Mouse (Mus musculus) forebrain, embryonic 12.5 days (tissue): ENCODE measurements at regions not wholly inside any gene's neighbourhood (a gene's known extent, or its start where the extent isn't known, plus 50 kb on each side); places are given as distances from the start of the nearest gene placed in this dataset.
A peak's percentile ranks its signal among the peaks of the same experiment; 100 is the strongest.
"Not testable (repeated sequence)": the region's sequence is repeated elsewhere in the genome, so short reads cannot be mapped to it uniquely, and the experiment has no call there.

Experiments
- ATAC-seq: fragments of 200-750 bp; cut with Nextera tagmentation; 2 replicates; pipeline ENCODE4 v1.8.0; 2017; ENCODE audit warnings: moderate TSS enrichment; ENCODE audit not compliant: low FRiP score
- H3K27ac ChIP-seq: fragments of 300-500 bp; sonication (generic); 2 replicates; pipeline ENCODE4 v1.5.1; 2016; ENCODE audit warnings: mild to moderate bottlenecking
- H3K27me3 ChIP-seq: fragments of 300-500 bp; sonication (generic); 2 replicates; pipeline ENCODE4 v1.6.1; 2016; ENCODE audit warnings: mild to moderate bottlenecking
- H3K36me3 ChIP-seq: fragments of 300-500 bp; sonication (generic); replicated peaks from 2 replicates; pipeline ENCODE4 v1.6.1; 2016; ENCODE audit warnings: mild to moderate bottlenecking
- H3K4me1 ChIP-seq: fragments of 300-500 bp; sonication (generic); 2 replicates; pipeline ENCODE4 v1.6.1; 2016
- H3K4me2 ChIP-seq: fragments of 300-500 bp; sonication (generic); 2 replicates; pipeline ENCODE4 v1.6.1; 2016; ENCODE audit warnings: mild to moderate bottlenecking, moderate library complexity
- H3K4me3 ChIP-seq: fragments of 300-500 bp; sonication (generic); replicated peaks from 2 replicates; pipeline ENCODE4 v1.5.1; 2016; ENCODE audit warnings: mild to moderate bottlenecking
- H3K9ac ChIP-seq: fragments of 300-500 bp; sonication (generic); 2 replicates; pipeline ENCODE4 v1.6.1; 2016; ENCODE audit warnings: mild to moderate bottlenecking
- H3K9me3 ChIP-seq: fragments of 300-500 bp; sonication (generic); 2 replicates; pipeline ENCODE4 v1.6.1; 2016
- WGBS: fragments of 180-500 bp; shearing (Covaris S2); methylation state at CpG from one replicate; pipeline ENCODE4 v1.1.7; 2016; 5-methylcytosine and 5-hydroxymethylcytosine counted together

DNA sequence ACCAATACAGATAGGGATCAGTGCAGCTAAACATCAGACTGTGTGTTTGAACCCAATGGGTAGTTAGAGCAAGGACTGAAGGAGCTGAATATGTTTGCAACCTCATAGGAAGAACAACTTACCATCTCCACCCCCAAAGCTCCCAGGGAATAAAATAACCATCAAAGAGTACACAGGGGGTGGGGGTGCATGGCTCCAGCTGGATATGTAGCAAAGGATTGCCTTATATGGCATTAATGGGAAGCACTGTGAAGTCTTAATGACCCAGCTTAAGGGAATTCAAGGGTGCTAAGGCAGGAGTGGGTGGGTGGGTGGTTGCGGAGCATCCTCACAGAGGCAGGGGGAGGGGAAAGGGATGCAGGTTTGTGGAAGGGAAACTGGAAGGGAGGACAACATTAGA is 404.0 kb upstream of the Gm12887 start:
- Histone ChIP-seq H3K9ac (no peak overlapping the region), H3K4me3 (no peak overlapping the region), H3K36me3 (no peaks in the 10 kb centered on the region; the same call in 1 of the 2 replicates), H3K9me3 (peaks cover 81% of the 10 kb centered on the region), H3K27me3 (no peaks in the 10 kb centered on the region), H3K27ac (no peak overlapping the region), H3K4me1 (no peaks in the 10 kb centered on the region), H3K4me2 (no peak overlapping the region)
- no peak for ATAC-seq
- WGBS = 90% methylated on average over 1 of the region's 1 CpGs

DNA sequence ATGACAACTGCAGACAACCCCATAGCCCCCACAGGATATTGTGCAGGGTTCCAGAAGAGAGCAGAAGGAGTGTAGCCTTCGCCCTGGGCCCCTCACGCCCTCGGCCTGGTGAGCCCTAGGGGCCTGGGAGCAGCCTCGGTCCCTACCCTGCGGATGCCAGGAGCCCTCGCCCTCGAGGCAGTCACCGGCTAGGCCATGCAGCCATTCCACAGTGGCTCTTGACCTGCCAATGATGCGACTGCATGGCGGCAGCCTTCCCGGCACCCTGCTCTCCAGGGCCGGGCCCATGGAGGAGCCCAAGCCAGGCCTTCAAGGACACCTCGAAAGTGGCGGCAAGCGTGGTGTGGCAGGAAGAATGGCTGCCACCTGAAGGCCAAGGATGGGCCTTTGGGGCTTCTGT is 401.0 kb upstream of the Gm12887 start:
- WGBS = 87% methylated on average over 15 of the region's 15 CpGs

DNA sequence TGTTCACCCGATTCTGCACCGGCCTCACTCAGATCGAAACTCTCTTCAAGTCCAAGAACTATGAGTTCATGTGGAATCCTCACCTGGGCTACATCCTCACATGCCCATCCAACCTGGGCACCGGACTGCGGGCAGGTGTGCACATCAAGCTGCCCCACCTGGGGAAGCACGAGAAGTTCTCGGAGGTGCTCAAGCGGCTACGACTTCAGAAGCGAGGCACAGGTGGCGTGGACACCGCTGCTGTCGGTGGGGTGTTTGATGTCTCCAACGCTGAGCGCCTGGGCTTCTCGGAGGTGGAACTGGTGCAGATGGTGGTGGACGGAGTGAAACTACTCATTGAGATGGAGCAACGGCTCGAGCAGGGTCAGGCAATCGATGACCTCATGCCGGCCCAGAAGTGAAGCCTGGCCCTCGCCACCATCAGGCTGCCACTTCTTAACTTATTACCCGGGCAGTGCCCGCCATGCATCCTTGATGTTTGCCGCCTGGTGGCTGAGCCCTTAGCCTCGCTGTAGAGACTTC is 387.1 kb upstream of the Gm12887 start:
- not testable (repeated sequence) for H3K4me3 ChIP-seq, H3K4me2 ChIP-seq, H3K36me3 ChIP-seq, H3K4me1 ChIP-seq, H3K27ac ChIP-seq, H3K27me3 ChIP-seq, H3K9ac ChIP-seq
- peaks cover 52% of the 10 kb centered on the region for H3K9me3 ChIP-seq
- WGBS = 94% methylated on average over 26 of the region's 26 CpGs
- peak; percentile 9; the same call in 1 of the 2 replicates for ATAC-seq

More for the DNA sequence above, 401.0 kb upstream of the Gm12887 start:
- no peak overlapping the region for H3K9ac ChIP-seq
- peaks cover 89% of the 10 kb centered on the region for H3K9me3 ChIP-seq
- no peaks in the 10 kb centered on the region for H3K27me3 ChIP-seq
- H3K4me1 ChIP-seq = no peaks in the 10 kb centered on the region
- no peak overlapping the region for H3K27ac ChIP-seq
- H3K36me3 ChIP-seq = no peaks in the 10 kb centered on the region; the same call in 1 of the 2 replicates
- H3K4me2 ChIP-seq = no peak overlapping the region
- no peak for ATAC-seq
- H3K4me3 ChIP-seq = no peak overlapping the region

DNA sequence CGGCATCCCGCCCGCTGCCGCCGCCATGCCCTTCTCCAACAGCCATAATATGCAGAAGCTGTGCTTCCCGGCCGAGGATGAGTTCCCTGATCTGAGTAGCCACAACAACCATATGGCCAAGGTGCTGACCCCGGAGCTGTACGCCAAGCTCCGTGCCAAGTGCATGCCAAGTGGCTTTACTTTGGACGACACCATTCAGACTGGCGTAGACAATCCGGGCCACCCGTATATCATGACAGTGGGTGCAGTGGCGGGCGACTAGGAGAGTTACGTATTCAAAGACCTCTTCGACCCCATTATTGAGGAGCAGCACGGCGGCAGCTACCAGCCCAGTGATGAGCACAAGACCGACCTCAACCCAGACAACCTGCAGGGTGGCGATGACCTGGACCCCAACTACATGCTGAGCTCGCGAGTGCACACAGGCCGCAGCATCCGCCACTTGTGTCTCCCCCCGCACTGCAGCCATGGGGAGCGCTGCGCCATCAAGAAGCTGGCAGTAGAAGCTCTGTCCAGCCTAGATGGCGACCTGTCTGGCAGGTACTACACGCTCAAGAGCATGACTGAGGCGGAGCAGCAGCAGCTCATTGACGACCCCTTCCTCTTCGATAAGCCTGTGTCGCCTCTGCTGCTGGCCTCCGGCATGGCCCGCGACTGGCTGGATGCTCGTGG is 386.4 kb upstream of the Gm12887 start:
- WGBS = 94% methylated on average over 39 of the region's 39 CpGs
- Histone ChIP-seq H3K27me3 (no peaks in the 10 kb centered on the region), H3K4me2 (no peak overlapping the region), H3K4me3 (no peak overlapping the region), H3K9me3 (peaks cover 53% of the 10 kb centered on the region), H3K27ac (no peak overlapping the region), H3K4me1 (no peaks in the 10 kb centered on the region), H3K36me3 (no peaks in the 10 kb centered on the region), H3K9ac (no peak overlapping the region)
- ATAC-seq = peak; percentile 23; the same call in 1 of the 2 replicates

- H3K4me2 ChIP-seq = no peak overlapping the region
- H3K27ac ChIP-seq = no peak overlapping the region
- H3K9me3 ChIP-seq = peaks cover 51% of the 10 kb centered on the region
- no peaks in the 10 kb centered on the region for H3K36me3 ChIP-seq
- H3K4me3 ChIP-seq = no peak overlapping the region
- WGBS = 81% methylated on average over 2 of the region's 2 CpGs
- no peaks in the 10 kb centered on the region for H3K27me3 ChIP-seq
- no peak for ATAC-seq
- no peak overlapping the region for H3K9ac ChIP-seq
- no peaks in the 10 kb centered on the region for H3K4me1 ChIP-seq
Measured at GRCm38 (mm10) chr4:121986741-121987140, 364.8 kb upstream of the Gm12887 start.

DNA sequence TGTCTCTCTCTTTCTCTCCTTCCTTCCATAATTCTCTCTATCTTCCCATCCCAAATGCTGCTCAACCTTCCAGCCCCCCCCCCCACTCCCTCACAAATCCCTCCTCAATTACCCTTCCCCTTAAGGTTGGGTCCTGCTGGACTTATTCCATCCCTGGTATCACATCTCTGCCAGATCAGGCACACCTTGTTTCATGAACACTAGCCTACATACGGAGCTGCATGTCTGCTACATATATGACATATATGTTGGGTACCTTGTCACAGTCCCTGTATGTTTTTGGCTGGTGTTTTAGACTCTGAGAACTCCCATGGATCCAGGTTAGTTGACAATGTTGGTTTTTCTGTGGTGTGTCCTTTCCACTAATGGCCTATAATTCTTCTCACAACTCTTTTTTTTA is 363.5 kb upstream of the Gm12887 start:
- Histone ChIP-seq H3K4me3 (no peak overlapping the region), H3K27ac (no peak overlapping the region), H3K36me3 (no peaks in the 10 kb centered on the region), H3K9ac (no peak overlapping the region), H3K27me3 (no peaks in the 10 kb centered on the region), H3K4me1 (no peaks in the 10 kb centered on the region), H3K9me3 (peaks cover 51% of the 10 kb centered on the region), H3K4me2 (no peak overlapping the region)
- WGBS = 74% methylated on average over 1 of the region's 1 CpGs
- ATAC-seq = no peak

DNA sequence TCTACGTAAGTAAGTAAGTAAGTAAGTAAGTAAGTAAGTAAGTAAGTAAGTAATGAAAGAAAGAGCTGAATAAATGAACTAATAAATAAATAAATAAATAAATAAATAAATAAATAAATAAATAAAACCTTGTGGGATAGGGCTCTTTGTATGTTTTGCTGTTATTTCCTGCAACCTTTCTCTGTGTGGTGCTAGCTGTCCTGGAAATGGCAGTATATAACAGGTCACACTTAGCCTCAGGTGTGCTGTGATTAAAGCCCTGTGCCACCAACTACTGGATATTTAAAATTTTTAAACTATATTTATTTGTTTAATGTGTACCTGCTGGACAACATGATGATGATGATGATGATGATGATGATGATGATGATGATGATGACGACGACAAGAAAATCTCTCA is 353.9 kb upstream of the Gm12887 start:
- H3K9me3 ChIP-seq = peaks cover 26% of the 10 kb centered on the region
- H3K4me1 ChIP-seq = no peaks in the 10 kb centered on the region
- H3K36me3 ChIP-seq = no peaks in the 10 kb centered on the region
- H3K9ac ChIP-seq = no peak overlapping the region
- H3K4me2 ChIP-seq = no peak overlapping the region
- H3K27me3 ChIP-seq = no peaks in the 10 kb centered on the region
- no peak overlapping the region for H3K4me3 ChIP-seq
- no peak overlapping the region for H3K27ac ChIP-seq
- no peak for ATAC-seq
- 82% methylated on average over 3 of the region's 3 CpGs for WGBS
